Mouse (Mus musculus) cerebellum, postnatal 25 days (tissue): Measurements from ENCODE around the gene Abi3.

Experiments
- DNase-seq, 2 experiments: peaks; one replicate each; pipeline ENCODE4 v3.0.0; 2021; ENCODE audit warnings: mixed read lengths in 2 of 2

The Abi3 gene

GRCm38 (mm10) chr11:95781557-95781956 is 60.7 kb downstream of the Abi3 start:
- DNase-seq: no peak

DNA sequence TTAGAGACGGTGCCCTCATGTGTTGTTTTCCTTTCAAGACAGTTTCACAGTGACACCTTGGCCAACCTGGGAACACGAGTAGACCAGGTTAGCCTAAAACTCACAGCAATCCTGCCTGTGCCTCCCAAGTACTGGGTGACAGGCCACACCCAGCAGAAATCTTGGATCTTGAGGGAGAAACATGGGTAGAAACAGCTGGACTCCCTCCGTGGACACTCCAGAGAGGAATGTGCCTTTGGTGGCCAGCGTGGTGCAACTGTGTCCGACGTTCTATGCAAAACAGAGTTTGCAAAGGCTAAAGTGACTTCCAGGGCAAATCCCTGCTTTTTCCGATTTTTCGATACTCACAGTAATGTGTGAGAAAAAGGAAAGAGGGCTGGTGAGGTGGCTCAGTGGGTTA is 61.8 kb downstream of the Abi3 start:
- no peak for DNase-seq
